Mouse (Mus musculus) kidney, adult 11 months (tissue): ENCODE measurements at regions not wholly inside any gene's neighbourhood (a gene's known extent, or its start where the extent isn't known, plus 50 kb on each side); places are given as distances from the start of the nearest gene placed in this dataset.

Experiments
- DNase-seq: peaks from one replicate; pipeline ENCODE4 v3.0.0; 2022

DNA sequence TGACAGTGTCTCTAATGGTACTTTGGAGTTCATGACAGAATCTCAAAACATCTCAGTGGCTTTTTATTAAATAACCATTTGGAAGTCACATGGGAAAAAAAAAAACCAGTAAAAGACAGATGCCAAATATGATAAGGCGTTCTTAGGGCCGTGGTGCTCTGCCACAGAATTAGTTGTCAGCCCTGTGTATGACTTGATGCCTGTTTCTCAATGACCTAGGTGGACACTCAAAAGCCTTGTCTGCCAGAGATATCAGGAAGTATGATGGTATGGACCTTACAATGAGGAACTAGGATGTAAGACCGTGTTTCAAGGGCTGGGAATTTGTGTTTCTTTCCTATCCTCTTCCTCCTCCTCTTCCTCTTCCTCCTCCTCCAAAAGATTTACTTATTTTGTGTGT lies 364.9 kb downstream of the Cd83 start:
- DNase-seq: no peak

DNA sequence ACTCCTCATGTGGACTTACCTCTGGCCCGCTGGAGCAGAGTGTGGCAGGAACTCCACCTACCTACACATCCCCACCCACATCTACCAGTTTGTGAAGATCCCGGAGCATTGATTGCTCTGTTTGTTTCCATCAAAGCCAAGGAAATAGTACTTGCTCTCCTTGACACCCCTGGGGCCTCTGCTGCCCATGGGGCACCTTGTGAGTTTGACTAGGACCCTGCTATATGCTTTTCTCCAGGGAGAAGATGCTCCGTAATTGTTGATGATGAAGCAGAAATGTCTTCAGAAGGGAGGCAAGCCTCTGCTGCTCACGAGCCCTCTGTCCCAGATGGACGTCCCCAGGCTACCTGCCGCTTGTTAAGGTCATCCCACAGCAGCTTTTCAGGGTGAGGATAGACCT lies 367.0 kb downstream of the Cd83 start:
- DNase-seq: no peak

DNA sequence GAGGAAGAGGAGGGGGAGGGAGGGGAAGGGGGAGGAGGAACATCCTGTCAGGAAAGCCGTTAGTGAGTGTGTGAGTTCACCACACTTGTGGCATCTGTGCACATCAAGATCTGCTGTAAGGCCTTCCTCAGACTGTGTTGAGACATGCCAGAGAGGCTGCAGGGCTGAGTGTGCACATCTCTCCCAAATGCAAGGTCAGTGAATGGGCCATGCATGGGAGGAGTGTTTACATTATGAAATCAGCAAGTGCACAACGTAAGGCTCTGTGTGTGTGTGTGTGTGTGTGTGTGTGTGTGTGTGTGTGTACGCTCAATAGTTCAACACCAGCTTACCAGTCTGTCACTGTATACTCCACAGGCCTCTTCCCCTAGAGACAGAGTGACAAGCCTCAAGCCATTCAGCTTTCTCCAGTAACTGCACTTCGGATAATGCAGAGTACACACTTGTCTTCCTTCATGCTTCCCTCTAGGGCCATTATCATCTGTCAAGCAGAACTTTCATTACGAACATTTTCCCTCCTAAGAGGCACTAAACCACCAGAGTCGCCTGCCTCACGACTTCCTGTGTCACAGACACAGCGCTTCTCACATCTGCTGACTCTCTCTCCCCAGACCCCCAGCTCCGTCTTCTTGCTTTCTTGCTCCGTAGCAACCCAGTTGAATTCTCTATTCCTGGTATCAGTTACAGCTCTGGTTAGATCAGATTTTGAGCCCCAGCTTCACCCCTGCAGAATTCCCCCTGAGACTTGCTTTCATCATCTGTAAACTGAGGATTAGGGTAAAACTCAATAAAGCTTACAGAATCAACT lies 368.4 kb downstream of the Cd83 start:
- DNase-seq: no peak

DNA sequence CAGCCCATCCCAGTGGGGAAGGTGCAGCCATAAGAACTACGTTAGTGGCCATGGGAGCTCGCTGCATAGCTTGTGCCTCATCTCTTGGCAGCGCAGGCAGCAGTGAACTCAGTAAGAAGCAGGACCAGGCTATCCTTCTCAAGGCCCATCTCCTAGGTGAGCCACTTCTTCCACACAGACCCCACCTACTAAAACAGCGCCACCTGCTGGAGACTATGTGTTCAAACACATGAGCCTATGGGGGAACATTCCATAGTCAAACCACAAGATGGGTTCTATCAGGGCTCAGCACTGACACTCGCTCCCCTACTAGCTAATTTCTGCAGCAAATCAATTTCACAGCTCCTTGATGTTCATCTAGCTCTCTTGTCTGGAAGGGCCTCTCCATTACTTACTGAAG lies 369.2 kb downstream of the Cd83 start:
- DNase-seq: no peak

DNA sequence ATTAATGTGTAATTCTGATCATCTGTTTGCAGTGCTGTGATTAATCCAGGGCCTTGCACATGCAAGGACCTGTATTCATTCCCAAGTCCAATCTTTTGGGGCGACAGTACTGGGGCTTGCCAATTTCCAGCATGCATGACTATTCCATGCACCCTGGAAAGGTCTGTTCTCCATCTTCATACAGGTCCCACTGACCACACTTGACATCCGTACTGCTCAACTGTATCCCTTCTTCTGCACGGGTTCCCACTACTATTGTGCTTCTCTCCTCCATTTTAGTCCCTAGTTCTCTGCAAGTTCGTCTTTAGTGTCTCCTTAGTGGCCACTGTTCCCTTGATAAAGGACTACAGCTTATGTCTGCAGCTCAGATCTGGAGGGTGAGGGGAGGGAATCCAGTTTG lies 371.4 kb downstream of the Cd83 start:
- DNase-seq: no peak

DNA sequence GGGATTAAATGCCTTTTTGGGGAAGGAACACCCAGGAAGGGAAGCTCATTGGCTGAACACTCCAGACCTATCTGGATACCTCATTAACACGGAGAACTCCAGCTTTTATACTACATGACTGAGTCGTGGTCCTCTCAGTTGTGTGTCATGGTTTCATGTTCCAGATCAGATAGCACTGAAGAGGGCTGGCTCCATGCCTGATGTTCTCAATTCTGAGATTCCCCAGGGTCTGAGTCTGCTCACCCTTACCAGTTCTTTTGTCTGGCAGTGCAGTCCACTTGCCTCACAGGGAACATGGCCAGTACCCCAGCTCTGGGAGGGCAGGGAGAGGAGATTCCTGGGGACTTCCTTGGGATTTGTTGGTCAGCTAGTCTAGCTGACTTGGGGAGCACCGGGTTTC lies 372.0 kb downstream of the Cd83 start:
- DNase-seq: no peak

DNA sequence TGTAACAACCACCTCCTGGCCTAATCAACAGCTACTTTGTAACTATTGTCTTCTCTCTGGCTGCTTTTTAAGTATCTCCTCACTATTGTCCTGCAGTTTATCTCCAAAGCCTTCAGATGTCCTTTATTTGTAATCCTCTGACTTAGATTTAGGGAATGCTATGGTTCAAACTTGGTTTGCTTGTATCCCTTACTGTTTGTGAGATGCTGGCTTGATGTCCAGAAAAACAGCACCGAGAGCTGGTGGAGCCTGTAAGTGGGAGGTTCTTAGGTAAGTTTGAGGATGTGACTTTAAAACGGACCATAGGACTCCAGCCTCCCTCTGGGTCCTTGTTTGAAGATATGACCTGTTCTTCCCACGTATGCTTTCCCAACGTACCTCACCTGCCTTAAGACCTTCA lies 372.7 kb downstream of the Cd83 start:
- no peak for DNase-seq

DNA sequence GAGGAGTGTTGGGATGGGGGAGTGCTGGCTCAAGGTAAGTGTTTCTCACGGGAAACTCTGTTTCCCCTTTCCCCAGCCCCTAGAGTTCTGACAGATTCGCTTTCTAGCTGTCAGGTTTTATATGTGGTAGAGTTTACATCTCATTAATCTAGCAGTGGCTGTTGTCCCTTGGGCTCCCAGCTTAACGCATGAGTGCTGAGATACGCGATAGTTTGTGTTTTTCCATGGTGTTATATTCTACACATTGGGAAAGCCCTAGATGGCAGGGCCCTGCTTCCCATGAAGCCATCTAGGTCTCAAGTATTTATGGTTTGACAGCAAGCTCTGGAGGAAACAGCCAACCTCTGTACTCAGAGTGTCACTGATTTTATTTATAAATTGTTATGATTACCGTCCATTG lies 373.8 kb downstream of the Cd83 start:
- no peak for DNase-seq

DNA sequence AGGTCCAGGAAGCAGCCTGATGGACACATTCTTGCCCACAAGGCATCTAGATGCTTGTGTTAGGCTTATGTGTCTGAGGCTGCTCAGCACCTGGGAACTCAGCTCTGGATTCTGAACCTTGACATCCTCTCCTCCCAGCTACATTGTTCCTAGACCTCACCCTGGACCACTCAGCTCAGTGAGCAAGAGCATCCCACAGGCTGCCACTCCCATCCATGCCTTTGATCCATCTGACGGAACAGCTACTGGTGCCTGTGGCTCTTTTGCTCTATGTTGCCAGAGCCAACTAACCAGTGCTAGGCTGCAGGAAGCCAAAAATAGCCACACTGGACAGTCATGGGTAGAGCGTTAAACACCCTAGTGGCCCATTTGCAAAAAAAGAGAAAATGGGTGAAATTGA lies 374.8 kb downstream of the Cd83 start:
- DNase-seq: no peak

DNA sequence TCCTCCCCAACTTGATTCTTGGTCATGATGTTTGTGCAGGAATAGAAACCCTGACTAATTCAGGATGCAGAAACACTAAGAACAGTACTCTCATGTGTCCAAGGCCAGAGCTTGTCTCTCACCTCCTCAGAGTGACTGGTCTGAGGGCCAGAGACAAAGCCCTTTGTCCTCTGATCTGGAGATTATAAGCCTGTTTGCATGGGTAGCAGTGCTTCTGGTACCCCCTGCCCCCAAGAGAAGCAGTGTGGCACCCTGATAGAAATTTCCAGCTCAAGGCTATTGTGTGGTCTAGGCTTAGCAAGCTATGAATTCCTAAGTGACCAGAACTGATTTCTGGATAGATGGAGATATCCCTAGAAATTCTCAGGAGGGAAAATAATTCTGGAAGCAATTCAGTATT lies 380.2 kb downstream of the Cd83 start:
- DNase-seq: no peak

DNA sequence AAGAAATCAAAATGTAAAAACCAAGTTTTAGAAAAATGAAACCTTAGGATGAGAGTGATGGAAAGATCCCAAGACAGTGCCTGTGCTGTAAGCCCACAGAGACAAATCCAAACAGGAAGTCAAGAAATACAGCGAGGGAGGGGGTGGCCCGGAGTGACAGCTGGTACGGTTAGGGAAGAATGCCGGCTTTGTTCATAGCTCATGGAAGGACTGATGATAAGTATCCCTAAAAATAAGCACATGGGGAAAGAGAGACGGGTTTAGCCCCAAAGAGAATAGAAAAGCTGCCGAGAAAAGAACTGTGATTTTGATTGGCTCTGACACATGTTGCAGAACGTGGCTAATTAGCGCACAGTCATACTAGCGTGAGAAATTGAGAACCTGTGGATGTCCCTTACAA lies 382.6 kb downstream of the Cd83 start:
- no peak for DNase-seq

DNA sequence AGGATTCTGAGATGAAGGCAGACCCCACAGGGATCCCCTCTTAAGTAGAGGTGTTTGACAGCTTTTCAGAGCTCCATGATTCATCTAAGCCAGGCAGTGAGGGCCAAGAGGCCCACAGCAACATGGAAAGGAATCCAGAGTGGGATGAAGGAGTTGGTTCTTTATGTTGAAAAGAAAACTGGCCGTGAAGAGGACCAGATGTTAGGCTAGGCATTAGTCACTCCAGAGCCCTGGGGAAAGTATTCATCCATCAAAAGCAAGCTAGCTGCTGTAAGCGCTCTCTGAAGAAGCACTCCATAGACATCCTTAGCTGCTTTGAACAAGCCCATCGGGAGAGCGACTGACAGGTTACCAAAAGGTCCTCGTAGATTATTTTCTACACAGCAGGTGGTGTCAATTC lies 383.6 kb downstream of the Cd83 start:
- no peak for DNase-seq

DNA sequence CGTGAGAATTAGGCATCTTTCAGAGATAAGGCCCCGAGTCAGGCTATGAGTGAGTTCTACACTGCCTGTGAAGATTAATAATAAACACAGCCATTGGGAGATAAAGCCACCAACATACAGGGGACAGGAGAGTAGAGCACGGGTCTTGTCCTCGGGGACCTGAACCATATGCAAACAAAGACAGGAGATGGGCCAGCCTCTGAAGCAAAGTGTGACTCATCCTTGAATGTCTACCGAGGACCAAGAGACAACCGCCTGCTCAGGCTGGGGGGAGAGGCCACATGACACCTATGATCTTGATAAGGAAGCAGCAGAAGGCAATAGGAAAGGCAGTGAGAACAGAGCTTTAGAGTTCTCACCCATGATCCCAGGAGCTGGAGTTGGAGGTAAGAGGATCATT lies 387.1 kb downstream of the Cd83 start:
- no peak for DNase-seq

DNA sequence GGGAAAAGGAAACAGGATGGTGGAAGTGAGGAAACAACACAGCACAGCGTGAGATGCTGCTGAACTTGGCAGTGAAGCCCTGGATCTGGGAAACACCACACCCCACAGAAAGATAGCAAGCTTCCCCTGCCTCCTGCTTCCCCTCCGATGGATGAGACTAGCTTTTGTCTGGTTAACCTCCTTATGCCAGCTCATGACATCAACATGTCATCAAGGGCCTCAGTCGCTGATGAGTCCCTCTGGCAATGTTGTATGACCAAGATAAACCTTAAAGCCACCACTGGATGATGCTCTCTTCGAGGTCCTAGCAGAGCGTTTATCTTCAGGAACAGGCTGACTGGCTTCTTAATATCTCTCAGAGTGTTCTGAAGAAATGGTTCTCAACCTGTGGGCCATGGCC lies 388.1 kb downstream of the Cd83 start:
- DNase-seq: no peak

DNA sequence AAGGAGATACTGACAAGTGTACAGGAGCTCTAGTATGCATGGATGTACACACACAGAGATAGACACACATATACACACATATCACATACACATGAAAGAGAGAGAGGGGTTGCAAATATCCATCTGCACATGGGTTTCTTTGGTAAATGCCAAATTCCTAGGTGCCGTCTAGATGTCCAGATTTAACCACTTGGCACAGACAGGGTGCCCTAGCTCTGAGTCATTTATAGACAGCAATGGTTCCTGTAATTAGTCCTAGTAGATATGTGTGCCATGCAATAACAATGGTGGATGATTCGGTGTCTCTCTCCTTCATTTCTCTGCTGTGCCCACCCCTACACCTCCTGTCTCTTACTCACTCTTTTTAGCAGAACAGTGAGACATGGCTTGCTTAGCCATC lies 389.7 kb downstream of the Cd83 start:
- no peak for DNase-seq

DNA sequence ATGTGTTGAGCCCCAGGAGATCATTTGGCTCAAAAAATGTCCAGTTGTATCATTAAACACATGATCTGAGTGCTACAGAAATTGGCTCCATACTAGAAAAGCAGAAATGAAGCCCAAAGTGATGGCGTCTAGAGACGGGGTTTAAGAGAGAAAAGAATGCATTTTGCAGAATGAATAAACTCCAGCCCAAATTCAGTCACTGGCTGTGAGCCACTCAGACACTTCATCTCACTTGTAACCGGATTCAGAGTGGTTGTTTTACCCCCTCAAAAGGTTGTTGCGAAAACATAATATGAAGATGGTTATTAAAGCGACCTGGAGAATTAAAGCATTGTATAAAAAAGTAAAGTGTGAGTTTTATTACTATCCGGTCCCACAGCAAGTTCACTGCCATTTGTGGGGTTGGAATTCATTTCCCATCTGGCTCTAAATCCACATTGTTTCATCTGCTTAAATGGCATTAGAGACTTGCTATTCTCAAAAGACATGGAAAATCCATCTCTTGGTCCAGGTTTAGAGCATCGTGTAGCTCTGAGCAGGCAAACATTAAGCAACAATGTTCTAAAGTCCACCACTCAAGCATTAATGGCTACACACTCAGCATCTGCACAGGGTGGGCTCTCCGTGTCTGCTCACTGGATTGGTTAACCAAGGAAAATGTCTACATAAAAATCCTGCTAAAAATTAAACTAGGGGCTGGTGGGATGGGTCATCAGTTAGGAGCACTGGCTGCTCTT lies 390.9 kb downstream of the Cd83 start:
- no peak for DNase-seq

DNA sequence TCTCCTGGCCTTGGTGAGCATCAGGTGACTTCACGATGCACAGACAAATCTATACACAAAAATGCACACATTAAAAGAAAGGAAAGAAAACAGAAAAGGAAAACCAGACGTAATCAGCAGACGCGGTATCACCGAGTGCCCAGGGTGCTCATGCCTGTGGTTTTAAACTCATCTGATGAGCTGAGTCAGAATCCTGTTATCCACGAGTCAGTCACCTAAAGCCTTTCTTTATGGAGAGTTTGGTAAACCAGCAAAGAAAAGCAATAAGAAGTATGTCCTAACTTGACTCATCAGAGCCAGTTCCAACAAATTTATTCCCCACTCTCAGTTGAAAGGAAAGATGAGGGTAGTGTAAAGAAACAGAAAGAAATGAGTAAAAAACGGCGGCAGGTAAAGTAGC lies 391.5 kb downstream of the Cd83 start:
- DNase-seq: no peak

DNA sequence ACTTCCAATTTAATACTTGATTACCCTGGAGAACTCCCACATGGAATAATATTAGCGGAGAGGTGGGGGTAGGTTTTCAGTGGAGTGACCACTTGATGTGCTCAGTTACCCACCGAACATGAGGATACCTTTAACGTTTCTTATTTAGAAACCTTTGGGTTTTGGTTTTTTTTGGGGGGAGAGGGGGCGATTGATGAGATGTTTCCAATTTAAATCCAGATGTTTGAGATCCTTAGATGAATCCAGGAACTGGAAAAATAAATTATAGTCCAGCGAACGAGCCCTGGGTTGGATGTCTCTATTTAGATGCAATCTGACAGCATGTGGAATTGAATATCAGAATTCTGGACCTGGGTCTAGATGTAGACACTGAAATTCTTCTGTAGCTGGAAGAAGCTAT lies 393.4 kb downstream of the Cd83 start:
- DNase-seq: no peak

DNA sequence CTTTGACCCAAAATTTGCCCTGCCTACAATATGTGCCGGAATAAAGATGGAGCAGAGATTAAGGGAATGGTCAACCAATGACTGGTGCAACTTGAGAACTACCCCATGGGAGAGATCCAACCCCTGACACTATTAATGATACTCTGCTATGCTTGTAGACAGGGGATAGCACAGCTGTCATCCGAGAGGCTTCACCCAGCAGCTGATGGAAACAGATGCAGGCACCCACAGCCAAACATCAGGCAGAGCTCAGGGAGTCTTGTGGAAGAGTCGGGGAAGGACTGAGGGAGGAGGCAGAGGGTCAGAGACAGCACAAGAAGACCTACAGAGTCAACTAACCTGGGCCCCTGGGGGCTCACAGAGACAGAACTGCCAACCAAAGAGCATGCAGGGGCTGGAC lies 395.8 kb downstream of the Cd83 start:
- no peak for DNase-seq

DNA sequence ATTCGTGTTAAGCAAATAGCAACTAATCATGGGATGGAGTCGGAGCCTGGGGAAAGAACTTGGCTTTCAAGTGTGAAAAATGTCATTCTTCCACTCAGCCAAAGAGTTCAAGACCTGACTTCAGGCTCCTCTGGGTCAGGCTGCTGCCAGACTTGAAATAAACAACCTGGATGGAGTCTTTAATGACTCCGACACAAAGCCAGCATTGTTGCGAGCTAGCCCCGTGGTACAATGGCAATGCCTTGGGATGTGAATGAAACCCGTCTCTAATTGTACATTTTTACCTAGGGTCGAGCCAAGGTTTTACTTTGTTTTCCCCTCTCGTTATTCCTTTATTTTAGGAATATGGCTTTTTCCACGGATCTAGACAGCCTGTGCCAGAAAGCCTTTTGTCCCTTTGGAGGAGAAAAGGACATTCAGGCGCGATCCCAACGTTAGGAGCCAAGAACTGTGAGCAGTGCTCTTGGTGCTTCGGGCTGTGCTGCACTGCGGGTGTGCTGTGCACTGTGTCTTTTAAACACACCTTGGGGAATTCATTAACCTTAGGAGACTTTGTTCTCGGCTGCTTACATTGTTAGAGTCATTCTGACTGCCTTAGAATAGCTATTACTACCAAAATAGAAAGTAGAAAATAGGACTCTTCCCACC lies 398.1 kb downstream of the Cd83 start:
- DNase-seq: peak; percentile 16

DNA sequence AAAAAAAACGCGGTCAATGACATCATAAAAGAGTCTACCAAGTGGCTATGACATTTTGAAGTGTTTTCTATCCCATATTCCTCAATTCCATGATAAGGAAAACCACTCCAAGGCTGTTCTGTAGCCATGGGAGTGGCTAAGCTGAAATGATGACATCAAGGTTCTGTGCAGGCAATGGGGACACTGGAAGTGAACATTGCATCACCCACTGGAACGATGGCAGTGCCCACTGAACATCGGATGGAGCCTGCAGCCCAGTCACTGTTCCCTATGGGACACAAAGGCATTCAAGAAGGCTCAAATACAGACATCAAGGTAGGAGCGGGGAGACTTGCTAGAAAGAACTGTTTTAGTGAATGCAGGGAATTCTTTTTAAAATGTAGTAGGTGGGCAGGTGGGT lies 410.8 kb downstream of the Cd83 start:
- no peak for DNase-seq

DNA sequence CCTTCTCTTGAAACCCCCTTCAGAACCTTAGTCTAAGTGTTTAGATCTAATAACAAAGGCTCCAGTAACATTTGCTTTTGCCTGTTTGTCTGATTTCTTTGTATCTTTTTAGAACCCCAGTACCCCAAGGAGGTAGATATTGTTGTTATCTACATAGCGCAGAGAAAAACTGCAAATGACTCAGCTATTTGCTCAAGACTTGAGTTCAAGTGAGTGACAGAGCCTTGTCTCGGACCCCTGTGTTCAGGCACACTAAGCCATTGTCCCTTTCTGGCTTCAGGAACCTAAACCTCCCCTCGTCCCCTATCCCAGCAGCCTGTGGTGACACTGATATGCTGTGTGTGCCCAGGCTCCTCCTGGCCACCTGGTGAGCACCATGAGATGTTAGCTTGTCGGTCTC lies 421.5 kb downstream of the Cd83 start:
- DNase-seq: no peak

DNA sequence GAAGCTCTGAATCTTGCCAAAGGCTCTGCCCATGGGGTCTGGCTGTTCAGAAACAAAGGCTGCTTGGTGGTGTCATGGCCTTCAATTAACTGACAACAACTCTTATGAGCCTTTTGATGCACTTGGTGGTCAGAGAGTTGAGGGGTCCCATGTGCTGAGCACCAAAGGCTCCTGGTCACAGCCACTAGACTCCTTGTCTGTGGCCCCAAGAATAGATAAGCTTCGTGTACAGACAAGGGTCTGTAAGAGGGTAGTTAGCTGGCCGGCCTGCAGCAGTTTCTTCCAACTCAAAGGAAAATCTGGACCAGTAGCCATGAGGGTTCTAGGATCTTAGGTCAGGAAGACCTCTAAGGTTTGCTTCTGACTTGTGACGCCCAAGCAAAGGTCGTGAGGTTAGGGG lies 421.9 kb downstream of the Cd83 start:
- no peak for DNase-seq

DNA sequence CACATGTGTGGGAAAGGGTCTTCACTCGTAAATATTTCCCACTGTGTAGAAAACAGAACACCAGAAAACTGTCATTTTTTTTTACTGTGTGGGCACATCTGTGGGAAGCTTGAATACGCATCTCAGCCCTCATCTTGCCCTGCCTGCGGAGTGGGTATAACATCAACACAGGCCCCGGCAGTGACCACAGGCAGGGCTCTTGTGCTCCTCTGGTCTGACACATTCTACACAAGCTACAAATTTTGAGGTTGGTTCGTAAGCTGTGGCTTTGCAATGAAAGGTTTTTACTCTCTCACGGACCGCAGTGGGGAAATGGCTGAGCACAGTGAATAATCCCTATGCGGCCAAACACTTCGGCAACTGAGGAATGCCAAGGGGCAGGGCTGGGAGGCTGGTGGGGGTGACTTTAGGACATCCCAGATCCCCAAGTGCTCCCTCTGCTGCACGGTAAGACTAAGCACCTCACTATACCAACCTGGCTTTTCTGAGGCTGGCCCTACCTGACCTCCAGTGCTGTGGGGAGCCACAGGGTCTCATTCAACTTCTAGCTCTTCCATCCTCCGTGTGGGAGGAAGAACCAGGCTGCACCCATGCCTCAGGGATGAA lies 422.9 kb downstream of the Cd83 start:
- no peak for DNase-seq
